Mouse (Mus musculus): ENCODE data around the gene G6pc3. TPM values are rescaled to one million over a fixed set of nuclear protein-coding genes. Genes with fewer than 3 reads are reported as not detected.

Gene G6pc3
- 29.1 and 30.1 TPM in 2 replicates for polyA plus RNA-seq (2015; fragmentation: Nextera tagmentation; extraction: Ambion mirVana)

DNA sequence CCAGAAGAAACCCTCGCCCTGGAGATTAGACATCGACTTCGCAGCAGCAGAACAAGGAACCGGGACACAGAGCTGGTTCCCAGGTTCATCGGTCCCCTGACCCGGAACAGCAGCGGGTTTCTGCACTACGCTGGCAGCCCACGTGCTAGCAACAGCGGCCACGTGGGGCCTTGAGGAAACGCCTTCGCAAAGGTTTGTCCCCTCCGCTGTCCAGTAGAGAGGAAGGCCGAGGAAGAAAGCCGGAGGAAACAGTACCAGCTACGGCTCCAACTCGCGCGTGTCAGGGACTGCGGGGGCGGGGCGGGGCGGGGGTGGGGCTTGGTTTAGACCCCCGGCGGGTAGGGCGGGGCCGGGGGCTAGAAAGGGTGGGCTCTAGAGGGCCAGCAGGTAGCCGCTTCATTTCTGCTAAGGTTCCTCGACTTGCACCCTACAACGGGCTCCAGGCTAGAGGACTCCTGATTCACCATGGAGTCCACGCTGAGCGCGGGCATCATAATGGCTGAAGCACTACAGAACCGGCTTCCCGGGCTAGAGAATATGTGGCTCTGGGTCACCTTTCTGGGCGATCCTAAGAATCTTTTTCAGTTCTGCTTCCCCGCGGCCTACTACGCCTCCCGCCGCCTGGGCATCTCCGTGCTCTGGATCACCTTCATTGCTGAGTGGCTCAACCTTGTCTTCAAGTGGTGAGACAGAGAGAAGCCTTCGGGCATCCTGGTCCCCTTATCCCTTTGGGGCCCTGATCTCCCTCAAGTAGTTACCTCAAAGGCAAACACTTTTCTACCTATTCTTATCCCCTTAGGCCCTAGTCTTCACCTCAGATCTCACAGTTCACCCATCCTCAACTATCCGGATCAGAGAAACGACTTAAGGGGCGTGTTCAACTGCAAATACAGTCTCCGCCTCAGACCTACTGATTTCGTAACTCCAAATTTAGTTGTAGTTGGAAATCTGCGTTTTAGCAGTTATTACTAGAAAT lies at the start of gene G6pc3:
Gene G6pc3, plus strand, starts transcription at position 160 of the 976 bp plus-strand sequence.

DNA sequence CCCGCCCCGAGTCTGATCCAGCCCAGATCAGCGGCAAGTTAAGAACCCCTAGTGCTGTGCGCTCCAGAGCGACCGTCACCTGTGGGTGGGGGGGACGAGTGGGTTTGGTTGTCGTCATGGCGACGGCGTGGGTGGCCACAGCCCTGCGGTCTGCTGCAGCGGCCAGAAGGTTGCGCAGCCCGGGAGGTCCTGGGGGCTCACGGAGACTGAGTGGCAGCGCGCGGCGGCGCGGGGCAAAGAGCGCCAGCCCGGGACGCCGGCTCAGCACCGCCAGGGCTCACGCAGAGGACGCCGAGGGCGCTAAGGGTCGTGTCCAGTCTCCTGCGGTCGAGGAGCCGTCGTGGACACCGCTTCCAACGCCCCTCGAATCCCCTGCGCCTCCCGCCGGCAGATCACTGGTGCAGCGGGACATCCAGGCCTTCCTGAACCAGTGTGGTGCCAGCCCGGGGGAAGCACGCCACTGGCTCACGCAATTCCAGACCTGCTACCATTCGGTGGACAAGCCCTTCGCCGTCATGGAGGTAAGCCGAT lies 43.9 kb upstream of the G6pc3 start, which contains the start of gene Nags:
Gene Nags, plus strand, starts transcription at position 43 of the 531 bp plus-strand sequence.

DNA sequence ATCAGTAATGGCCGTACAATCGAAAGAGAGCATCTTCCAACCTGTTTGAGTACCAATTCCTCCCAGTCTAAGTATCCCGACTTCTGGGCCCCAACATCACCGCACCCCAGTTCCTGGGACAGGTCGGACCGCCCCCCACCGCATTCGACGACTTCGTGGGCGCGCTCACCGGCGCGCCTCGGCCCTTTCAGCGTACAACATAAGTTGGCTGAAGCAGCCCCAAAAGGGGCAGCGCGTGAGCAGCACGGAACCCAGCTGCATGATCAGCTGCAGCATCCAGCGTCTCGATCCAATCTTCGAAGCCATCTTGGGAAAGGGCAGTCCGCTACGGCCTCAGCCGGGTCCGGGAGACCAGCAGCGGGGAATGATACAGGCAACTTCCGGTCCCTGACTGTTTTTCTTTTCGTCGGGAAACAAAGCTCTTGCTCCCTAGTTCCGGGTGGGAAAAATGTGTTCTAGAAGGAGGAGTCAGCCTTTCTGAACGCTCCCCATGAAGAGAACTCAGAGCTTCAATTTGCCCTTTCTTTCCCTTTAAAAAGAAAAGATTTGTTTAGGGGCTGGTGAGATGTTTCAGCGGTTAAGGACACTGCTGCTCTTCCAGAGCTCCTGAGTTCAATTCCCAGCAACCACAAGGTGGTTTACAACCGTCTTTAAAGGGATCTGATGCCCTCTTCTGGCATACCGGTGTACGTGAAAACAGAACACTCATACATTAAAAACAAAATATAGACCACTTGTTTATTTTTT lies 33.2 kb upstream of the G6pc3 start, which contains the start of gene Tmem101:
Gene Tmem101, minus strand, starts transcription at position 366 of the 747 bp plus-strand sequence.

DNA sequence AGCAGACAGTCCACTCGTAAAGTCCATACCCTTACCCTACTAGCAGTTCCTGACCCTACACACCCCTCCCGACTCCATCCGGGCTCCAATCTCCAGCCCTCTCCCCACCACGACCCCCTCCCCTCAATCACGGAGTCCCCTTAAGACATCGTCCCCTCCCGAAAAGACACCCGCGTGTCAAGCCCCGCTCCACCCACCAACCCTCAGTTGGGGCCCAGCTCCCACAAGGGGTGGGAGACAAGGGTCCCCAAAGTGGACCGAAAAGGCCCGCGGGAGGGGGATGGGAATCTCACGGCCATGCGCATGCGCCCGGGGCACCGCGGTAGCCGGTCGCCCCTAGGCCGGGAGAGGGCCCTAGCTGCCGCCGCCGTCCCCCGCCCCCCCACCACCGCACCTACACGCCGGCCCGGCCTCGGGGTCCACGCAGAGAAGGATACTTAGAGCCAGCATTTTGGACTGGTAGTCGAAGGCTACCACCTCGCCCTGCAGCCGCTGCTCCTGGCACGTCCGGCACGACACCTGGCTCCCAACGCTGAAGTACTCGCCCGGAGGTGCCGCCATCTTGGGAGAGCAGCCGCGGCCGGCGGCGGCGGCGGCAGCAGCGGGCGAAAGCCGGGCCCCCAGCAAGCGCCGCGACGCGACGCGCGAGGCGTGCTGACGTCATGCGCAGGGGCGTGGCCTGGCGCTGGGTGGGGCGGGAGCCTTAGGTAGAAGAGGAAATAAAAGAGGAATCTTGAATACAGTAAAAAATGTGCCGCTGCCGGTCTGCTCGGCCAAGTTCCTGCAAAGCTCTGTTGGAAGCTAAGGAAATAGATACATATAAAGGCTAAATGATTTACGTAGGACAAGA lies 4.5 kb upstream of the G6pc3 start, which contains the start of gene Lsm12:
Gene Lsm12, minus strand, starts transcription at position 651 of the 850 bp plus-strand sequence.

DNA sequence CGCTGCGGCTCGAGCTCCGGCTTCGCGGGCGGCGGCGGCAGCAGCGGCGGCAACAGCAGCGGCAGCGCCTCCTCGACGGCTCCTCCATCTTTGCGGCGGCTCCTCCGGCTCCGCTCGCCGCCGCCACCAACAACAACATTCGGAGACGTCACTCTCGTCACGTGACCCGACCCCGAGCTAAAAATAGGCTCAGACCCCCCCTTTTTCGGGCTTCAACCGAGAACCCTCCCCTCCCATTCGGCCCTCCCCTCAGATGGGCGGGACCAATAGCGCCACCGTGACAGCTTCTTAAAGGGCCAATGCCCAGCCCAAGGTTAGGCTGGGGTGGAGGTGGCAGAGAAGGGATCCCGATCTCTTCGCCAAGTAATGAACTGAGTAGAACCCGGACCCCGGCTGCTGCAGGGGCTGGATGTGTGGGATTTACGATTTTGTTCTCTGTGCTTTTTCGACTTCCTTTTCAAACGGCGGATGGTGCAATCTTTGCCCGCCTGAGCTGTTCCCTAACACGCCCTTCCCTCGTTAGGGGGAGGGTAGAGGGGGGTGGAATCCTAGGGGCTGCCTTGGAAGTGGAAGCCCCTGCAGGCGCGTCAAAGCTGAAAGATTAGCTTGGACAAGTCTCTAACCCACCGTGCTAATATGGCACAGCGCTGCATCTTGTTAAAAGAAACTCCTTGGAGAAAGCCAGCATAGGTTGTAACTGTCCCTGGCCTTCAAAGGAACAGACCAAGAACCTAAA lies 40.8 kb downstream of the G6pc3 start, which contains the start of gene Hdac5:
Gene Hdac5, minus strand, starts transcription at position 161 of the 736 bp plus-strand sequence.

Small RNA genes within 50 kb of the gene (microRNA-seq; reads per million reads assigned to microRNA genes)
- gene Mir8101, result not detected

Other genes starting within 250 kb of the G6pc3 start
- gene Sost, start 222.6 kb upstream of the G6pc3 start, polyA plus RNA-seq (2015; fragmentation: Nextera tagmentation; extraction: Ambion mirVana), result not detected in 2 replicates
- not detected in 2 replicates for gene Cfap97d1, start 205.3 kb upstream of the G6pc3 start, polyA plus RNA-seq (2015; fragmentation: Nextera tagmentation; extraction: Ambion mirVana)
- gene Dusp3, start 202.6 kb upstream of the G6pc3 start, polyA plus RNA-seq (2015; fragmentation: Nextera tagmentation; extraction: Ambion mirVana), result 38.7 and 42.9 TPM in 2 replicates
- gene Mpp3, start 161.2 kb upstream of the G6pc3 start, polyA plus RNA-seq (2015; fragmentation: Nextera tagmentation; extraction: Ambion mirVana), result 0.78 and 1.0 TPM in 2 replicates
- 1.5 and 1.9 TPM in 2 replicates for gene Cd300lg, start 148.1 kb upstream of the G6pc3 start, polyA plus RNA-seq (2015; fragmentation: Nextera tagmentation; extraction: Ambion mirVana)
- 2.7 and 3.5 TPM in 2 replicates for gene Mpp2, start 101.1 kb upstream of the G6pc3 start, polyA plus RNA-seq (2015; fragmentation: Nextera tagmentation; extraction: Ambion mirVana)
- gene Ppy, start 88.3 kb upstream of the G6pc3 start, polyA plus RNA-seq (2015; fragmentation: Nextera tagmentation; extraction: Ambion mirVana), result not detected in 2 replicates
- gene Pyy, start 81.8 kb upstream of the G6pc3 start, polyA plus RNA-seq (2015; fragmentation: Nextera tagmentation; extraction: Ambion mirVana), result not detected in 2 replicates
- 0.08 TPM in 1 of 2 replicates, not detected in the other for gene Nags, start 44.1 kb upstream of the G6pc3 start, polyA plus RNA-seq (2015; fragmentation: Nextera tagmentation; extraction: Ambion mirVana)
- gene Tmem101, start 33.2 kb upstream of the G6pc3 start, polyA plus RNA-seq (2015; fragmentation: Nextera tagmentation; extraction: Ambion mirVana), result 14.0 and 15.3 TPM in 2 replicates
- 88.2 and 95.7 TPM in 2 replicates for gene Lsm12, start 4.3 kb upstream of the G6pc3 start, polyA plus RNA-seq (2015; fragmentation: Nextera tagmentation; extraction: Ambion mirVana)
- gene Hdac5, start 40.5 kb downstream of the G6pc3 start, polyA plus RNA-seq (2015; fragmentation: Nextera tagmentation; extraction: Ambion mirVana), result 27.9 and 31.5 TPM in 2 replicates
- gene BC030867, start 59.3 kb downstream of the G6pc3 start, polyA plus RNA-seq (2015; fragmentation: Nextera tagmentation; extraction: Ambion mirVana), result 2.9 and 3.0 TPM in 2 replicates
- gene Asb16, start 79.1 kb downstream of the G6pc3 start, polyA plus RNA-seq (2015; fragmentation: Nextera tagmentation; extraction: Ambion mirVana), result not detected in 2 replicates
- 26.6 and 32.6 TPM in 2 replicates for gene Tmub2, start 95.3 kb downstream of the G6pc3 start, polyA plus RNA-seq (2015; fragmentation: Nextera tagmentation; extraction: Ambion mirVana)
- gene Atxn7l3, start 107.0 kb downstream of the G6pc3 start, polyA plus RNA-seq (2015; fragmentation: Nextera tagmentation; extraction: Ambion mirVana), result 7.1 and 7.5 TPM in 2 replicates
- 38.5 and 48.7 TPM in 2 replicates for gene Ubtf, start 130.1 kb downstream of the G6pc3 start, polyA plus RNA-seq (2015; fragmentation: Nextera tagmentation; extraction: Ambion mirVana)
- 1.1 and 2.6 TPM in 2 replicates for gene Slc4a1, start 176.6 kb downstream of the G6pc3 start, polyA plus RNA-seq (2015; fragmentation: Nextera tagmentation; extraction: Ambion mirVana)
- gene Rundc3a, start 203.8 kb downstream of the G6pc3 start, polyA plus RNA-seq (2015; fragmentation: Nextera tagmentation; extraction: Ambion mirVana), result 1.00 and 1.1 TPM in 2 replicates
- gene Slc25a39, start 218.3 kb downstream of the G6pc3 start, polyA plus RNA-seq (2015; fragmentation: Nextera tagmentation; extraction: Ambion mirVana), result 129 and 150 TPM in 2 replicates
- 269 and 325 TPM in 2 replicates for gene Grn, start 240.7 kb downstream of the G6pc3 start, polyA plus RNA-seq (2015; fragmentation: Nextera tagmentation; extraction: Ambion mirVana)